Mouse (Mus musculus): Measurements from ENCODE around the gene Prr22.

The Prr22 gene

GRCm38 (mm10) chr17:56808518-56808917 is 38.5 kb downstream of the Prr22 start:
- peak; percentile 79 for DNase-seq (ENCODE audit: extremely low spot score)

GRCm38 (mm10) chr17:56810245-56810644 is 40.2 kb downstream of the Prr22 start:
- peak; percentile 49 for DNase-seq (ENCODE audit: extremely low spot score)

- DNase-seq (ENCODE audit: extremely low spot score), result peak; percentile 86
Measured at GRCm38 (mm10) chr17:56814316-56815056, 44.4 kb downstream of the Prr22 start.

GRCm38 (mm10) chr17:56815057-56815345 is 45.0 kb downstream of the Prr22 start:
- no peak for DNase-seq (ENCODE audit: extremely low spot score)

- DNase-seq (ENCODE audit: extremely low spot score), result no peak
Measured at GRCm38 (mm10) chr17:56818067-56818636, 48.1 kb downstream of the Prr22 start.

- no peak for DNase-seq (ENCODE audit: extremely low spot score)
Measured at GRCm38 (mm10) chr17:56819032-56819545, 49.0 kb downstream of the Prr22 start.

- DNase-seq (ENCODE audit: extremely low spot score), result no peak
Measured at GRCm38 (mm10) chr17:56819694-56820111, 49.7 kb downstream of the Prr22 start.

Data from embryo, embryonic 9.5 days (tissue).